Mouse (Mus musculus): ENCODE results near the gene Susd2.

Gene Susd2

DNA sequence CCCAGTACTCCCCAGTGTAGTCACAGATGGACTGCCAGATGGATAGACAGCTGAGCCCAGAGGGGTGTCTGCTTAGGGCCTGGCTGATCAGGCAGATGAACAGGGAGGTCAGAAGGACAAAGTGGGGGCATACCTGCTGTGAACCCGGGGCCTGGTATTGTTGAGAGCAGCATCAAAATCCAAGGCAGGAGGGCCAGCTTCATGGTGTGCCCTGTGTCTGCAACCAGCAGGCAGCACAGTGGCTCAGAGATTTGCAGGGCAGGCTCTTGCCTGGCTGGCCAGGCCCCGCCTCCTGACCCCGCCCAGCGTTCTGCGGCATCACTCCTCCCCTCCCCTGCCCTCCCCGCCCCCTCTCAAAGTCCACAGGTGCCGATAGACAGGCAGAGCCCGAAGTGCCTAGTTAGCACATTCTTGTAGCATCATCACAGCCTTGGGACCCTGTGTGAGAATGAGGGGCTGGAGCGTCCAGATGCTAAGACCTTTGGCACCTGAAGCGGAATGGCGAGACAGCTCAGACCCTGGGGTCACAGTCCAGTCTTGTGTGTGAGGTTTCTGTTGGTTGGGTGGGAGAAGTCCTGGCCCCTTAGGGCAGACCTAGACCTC, at the start of gene Susd2:
TSS of gene Susd2 (minus strand) at position 268 of the 603 bp plus-strand sequence.
- peak; percentile 92 to 93 for DNase-seq

DNA sequence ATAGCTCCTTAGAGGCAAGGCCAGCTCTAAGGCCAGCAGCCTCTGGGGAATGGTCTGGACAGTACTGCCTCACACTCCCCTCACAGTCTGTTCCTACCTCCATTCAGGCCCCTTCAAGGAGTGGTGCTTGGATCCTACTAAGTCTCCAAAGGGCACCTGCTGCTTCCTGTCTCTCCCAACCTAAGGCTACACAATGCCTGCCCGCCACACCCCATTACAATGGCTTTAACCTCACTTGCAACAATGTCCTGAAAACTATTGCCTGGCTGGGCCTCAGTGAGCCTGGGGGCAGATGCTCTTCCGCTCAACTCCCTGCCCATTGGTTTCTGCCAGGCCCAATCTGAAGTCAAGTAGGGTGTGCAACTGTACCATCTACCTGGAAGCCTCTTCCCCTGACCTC, 44.8 kb upstream of the Susd2 start:
- no peak for DNase-seq

DNA sequence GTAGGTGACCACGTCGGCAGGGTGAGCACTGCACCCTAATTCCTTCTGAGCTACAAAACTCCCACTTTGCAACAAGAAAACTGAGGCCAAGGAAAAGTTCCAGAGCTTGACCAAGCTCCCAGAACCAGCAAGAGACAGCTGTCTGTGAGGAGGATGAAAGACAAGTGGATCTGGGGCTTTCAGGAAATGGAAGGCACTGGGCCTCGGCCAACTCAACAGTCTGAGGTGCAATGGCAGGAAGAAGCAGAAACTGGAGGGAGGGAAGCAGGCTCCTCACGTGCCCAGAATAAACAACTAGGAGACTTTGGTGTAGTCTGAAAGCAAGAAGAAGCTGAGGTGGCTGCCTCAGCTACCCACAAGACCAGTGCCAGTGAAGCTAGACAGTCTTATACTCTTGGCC, 42.9 kb upstream of the Susd2 start:
- DNase-seq = no peak

- DNase-seq = no peak
Measured at GRCm38 (mm10) chr10:75684035-75685004, 40.5 kb upstream of the Susd2 start.

DNA sequence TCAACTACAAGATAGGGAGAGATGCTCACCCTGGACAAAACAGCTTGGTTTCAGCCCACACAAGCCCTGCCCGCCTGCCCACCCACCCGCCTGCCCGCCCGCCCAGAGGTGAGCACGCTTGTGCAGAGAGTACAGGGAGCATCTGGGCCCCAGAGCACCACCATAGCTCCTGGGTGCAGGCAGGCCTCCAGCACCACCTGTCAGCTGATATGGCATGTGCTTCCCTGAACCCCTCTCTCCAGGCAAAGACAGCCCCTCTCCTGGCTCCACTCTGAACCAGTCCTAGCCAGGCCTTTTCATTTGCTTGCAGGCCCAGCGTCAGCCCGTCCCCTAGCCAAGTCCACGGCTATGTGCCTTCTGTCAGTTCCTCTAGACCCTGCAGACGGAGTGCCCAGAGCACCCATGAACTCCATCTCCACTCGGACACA, 36.8 kb upstream of the Susd2 start:
- no peak for DNase-seq

GRCm38 (mm10) chr10:75679204-75679603, 35.4 kb upstream of the Susd2 start:
- no peak for DNase-seq

- DNase-seq = peak; percentile 64 to 67
Measured at GRCm38 (mm10) chr10:75677989-75678388, 34.2 kb upstream of the Susd2 start.

DNA sequence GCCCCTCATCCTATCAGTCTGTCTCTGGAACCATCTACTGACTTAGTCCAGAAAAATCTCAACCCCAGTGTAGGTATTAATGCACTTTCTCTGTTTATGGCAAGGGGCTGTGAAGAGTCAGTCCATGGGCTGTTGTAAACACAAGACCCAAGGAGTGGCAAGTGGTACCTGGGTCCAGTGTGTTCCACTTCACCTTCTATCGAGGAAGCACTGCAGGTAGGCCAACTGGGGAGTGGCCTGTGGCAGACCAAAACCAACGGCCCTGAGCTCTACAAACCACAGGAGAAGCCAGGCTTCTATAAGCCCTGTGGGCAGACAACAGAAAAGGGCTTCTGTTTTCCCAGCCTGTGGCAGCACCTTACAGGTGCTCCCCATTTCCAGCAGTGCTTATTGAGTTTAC, 33.8 kb upstream of the Susd2 start:
- DNase-seq = no peak

- DNase-seq = peak in 1 of 2 experiments; percentile 41
Measured at GRCm38 (mm10) chr10:75676819-75677565, 33.2 kb upstream of the Susd2 start.

DNA sequence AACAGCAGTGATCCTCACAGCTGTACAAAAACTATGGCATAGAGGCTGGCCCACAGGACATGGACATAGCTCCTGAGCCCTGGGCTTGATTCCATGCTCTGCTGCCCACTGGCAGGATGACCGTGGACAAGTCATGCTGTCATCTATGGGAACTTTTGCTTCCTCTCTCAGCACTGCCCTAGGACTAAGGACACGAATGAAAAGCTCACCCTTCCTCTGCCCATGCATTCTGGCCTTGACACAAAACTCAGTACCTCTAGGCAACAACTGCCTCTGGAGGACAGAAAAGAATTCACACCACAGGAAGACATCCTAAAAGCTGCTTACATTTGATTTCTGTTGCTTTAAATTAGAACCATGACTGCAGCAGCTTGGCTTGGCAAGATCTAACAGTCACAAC, 32.5 kb upstream of the Susd2 start:
- no peak for DNase-seq

DNA sequence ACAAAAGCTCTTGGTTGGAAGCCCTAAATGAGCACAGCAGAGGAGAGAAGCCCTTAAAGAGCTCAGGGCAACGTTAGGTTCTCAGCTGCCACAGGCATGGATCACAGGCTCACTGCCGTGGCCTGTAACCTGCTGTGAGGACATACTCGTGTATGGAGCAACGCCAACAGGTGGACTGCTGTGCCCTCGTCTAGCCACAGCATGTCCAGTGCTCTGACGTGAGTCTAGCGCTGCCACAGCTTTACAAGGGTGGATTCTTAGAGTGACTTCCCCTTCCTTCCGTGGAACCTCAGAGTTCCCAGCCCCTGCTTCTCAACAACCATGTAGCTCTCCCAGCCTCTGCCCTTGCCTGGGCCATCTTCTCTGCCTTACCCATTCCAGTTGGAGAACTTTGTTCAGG, 31.8 kb upstream of the Susd2 start:
- DNase-seq = no peak

GRCm38 (mm10) chr10:75669936-75670335, 26.1 kb upstream of the Susd2 start:
- DNase-seq = no peak

- peak; percentile 71 to 89 for DNase-seq
Measured at GRCm38 (mm10) chr10:75667911-75668270, 24.1 kb upstream of the Susd2 start.

DNA sequence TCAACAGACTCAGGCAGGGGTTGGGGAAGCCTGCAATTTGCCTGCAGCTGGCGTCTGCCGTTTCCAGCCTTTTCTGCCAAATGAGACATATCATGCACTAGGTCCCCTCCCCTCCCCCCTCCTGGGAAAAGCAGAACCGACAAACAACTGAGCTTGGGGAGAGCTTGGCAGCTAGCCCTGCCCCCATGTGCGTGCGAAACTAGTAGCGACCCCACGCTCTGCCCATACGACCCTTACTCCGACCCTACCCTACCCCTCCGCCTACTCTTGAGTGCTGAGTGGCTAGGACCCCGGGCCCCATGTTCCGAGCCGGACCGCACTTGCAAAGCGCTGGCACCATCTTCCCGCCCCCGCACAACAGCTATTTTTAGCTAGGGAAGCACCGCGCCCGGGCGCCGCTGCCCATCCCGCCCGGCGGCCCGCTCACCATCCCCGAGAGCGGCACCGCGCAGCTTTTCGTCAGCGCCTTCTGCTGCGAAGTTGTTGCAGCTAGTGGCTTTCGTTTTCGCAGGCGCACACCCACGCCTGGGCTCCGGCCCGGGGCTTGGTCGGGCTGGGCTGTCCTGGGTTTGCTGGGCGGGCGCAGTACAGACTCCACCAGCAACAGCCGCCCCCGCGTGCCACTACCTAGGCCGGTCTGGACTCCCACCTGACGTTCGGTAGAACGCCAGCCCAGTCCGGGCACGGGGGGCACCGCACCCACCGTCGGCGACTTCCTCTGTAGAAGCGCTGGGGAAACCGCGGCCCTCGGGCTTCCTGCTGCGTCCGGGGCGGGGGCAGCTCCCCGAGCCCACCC, 23.5 kb upstream of the Susd2 start:
- peak; percentile 40 to 71 for DNase-seq

DNA sequence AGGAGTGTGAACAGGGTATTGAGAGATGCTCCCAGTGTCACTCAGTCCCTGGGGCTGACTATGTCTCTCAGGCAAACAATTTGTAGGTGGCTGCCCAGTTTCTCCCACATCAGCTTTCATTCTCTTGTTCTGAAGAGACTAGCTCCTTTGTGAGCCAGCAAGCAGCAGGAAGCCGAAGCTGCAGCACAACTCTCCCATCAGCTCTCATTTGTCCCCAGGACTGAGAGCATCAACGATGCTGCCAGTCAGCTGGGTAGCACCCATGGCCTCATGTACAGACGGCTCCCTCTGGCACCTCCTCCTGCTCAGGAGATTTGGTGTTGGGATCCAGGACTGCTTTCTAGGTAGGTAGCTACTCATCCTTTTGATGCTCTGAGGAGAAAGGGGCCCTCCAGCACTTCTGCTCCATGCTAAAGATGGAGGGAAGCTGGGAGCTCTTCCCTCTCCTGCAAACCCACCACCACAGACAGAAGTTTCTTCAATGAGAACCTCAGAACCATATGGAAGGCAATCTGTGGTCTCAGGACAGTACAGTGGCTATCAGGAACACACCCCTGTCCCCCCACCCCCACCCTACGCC, 22.7 kb upstream of the Susd2 start:
- DNase-seq = no peak

DNA sequence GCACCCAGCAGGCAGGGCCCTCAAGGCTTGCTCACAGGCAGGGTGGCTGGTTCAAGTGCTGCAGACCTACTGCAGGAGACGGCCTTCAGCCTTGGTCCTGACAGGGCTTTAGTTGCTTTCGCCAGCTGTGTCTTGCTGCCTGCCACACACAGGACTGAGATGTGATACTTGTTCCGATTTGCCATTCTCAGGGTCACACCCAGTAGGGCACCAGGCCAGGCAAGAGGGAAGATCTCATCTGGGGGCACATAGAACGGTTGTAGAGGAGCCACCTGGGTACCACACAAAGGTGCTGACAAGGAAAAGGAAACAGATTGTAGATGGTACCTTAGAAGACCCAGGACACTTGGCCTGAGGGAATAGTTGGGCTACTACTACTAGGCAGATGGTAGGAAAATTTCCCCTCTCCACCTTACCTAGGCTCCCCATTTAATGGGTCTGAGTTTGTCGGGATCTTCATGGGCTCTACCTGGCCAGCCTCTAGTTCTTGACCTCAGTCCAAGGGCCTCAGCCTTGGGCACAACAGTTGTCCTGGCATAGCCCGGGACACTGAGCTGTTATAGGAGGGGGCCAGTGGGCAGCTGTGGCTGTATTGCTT, 21.0 kb upstream of the Susd2 start:
- DNase-seq = no peak

- no peak for DNase-seq
Measured at GRCm38 (mm10) chr10:75662575-75662974, 18.8 kb upstream of the Susd2 start.

DNA sequence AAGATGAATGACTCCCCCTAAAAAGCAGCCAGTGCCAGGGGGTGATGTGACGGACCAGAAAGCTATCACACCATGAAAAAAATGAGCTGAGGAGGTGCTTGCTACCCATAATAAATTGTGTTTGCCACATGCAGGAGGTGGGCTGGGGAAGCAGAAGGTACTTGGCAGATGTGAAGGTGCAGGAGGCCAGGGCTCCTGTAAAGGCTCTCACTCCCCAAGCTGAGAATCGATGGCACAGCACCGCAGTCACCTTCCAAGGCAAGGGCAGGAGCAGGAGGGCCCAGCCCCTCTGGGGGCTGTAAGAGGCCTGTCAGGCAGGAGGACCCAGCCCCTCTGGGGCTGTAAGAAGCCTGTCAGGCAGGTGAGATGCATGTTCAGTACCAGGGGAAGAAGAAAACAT, 18.1 kb upstream of the Susd2 start:
- no peak for DNase-seq

- no peak for DNase-seq
Measured at GRCm38 (mm10) chr10:75661381-75661780, 17.6 kb upstream of the Susd2 start.

GRCm38 (mm10) chr10:75657772-75658171, 14.0 kb upstream of the Susd2 start:
- DNase-seq = no peak

DNA sequence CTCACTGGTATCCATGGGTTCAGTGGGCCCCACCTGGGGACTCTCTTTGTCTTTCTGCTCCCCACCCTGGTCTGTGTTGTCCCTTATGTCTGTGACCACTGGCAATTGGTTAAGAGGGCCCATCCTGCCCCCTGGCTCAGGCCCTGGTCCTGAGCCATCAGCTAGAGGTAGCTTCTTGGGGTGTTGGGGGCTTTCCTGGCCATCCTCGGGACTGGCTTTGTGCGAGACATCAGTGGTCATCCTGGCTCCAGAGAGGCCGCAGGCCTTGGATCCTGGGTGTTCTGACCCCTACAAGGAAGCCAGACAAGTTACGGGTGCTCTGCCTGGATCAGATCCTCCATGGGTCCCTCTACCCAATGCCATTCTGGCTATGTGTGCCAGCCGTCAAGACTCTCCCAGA, 13.4 kb upstream of the Susd2 start:
- DNase-seq = no peak

DNA sequence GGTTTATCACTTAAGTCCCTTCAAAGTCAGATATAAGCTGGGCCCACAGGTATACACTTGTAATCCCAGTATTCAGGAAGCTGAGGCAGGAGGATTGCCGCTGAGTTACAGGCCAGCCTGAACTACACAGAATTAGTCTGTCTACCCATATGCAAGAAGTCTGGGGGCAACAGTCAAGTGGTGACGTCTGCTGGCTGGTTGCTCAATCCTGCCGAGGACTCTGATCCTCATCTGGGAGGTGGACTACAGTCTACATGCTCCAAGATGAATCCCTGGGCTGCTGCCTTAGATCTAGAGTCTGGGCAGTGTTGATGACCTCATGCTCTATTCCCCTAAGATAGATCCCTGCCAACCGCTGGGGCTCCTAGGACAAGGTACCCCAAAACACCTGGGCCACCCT, 10.2 kb upstream of the Susd2 start:
- peak; percentile 68 to 72 for DNase-seq
